Mouse (Mus musculus): Measurements from ENCODE around the gene Zfp281.

Gene Zfp281

GRCm38 (mm10) chr1:136624146-136625018 is at the start of gene Zfp281:
TSS of gene Zfp281 (plus strand) at chr1:136624901.
- DNase-seq: peak; percentile 95

- DNase-seq: no peak
Observed at GRCm38 (mm10) chr1:136577890-136578663, 46.6 kb upstream of the Zfp281 start.

DNA sequence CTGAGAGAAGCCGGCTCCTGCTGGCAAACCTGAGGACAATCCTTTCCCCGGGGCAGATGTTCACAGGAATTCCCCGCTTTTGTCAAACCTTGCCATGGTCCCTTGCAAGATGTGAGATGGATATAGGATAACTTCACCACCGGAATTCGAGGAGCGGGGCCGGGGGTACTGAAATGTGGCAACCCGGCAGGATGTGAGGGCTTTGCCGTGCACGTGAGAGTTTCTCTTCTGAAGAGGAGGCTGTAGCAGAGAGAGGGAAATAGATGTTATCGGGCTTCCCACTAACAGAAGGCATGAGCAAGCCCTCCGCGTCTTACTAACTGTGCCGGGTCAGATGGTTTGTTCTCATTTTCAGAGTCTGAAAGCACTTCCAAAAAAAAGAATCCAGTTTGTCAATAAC is 45.3 kb upstream of the Zfp281 start:
- DNase-seq: no peak

- no peak for DNase-seq
Observed at GRCm38 (mm10) chr1:136580266-136580665, 44.4 kb upstream of the Zfp281 start.

DNA sequence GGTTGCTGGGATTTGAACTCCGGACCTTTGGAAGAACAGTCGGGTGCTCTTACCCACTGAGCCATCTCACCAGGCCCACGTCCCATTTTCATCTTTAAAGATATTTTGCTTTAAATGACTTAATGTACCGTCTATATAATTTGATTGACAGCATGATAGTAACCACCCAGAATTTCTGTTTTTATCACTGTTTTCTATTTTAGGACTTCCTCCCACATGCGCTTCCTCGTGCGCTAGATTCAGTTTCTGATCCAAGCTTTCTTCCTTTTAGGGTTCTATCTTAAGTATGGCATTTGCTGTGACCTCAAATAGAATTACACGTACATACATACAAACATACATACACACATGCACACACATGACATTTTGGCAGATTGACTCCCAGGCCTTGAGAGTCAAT is 42.9 kb upstream of the Zfp281 start:
- DNase-seq: no peak

- no peak for DNase-seq
Observed at GRCm38 (mm10) chr1:136587761-136588405, 36.8 kb upstream of the Zfp281 start.

- no peak for DNase-seq
Observed at GRCm38 (mm10) chr1:136588908-136589307, 35.8 kb upstream of the Zfp281 start.

- no peak for DNase-seq
Observed at GRCm38 (mm10) chr1:136592741-136593140, 32.0 kb upstream of the Zfp281 start.

- no peak for DNase-seq
Observed at GRCm38 (mm10) chr1:136594235-136594850, 30.4 kb upstream of the Zfp281 start.

DNA sequence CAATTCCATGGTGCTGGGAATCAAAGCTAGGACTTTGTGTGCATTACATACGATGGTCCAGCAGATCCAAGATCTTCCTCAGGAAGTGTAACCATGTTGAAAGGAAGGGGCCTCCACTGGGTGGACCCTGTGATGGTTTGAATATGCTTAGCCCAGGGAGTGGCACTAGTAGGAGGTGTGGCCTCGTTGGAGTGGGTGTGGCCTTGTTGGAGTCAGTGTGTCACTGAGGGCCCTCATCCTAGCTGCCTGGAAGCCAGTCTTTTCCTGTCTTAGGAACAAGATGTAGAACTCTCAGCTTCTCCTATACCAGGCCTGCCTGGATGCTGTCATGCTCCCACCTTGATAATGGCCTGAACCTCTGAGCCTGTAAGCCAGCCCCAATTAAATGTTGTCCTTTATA is 27.9 kb upstream of the Zfp281 start:
- DNase-seq: no peak

DNA sequence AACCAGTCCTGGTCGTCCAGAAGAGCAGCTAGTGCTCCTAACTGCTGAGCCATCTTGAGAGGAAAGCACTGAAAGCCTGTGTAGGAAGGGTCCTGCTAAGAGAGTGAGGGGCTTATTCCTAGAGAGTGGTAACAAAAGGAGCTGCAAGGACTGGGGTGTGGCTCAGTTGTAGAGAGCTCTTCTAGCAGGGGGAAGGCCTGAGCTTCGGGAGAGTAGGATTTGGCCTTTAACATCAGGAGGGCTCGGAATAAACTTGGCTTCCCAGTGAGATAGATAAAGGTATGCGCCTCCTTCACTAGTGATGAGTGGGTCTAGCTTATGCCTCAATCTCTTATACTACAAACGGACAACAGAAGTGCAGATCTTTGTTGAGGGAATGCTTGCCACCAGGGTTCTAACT is 26.4 kb upstream of the Zfp281 start:
- DNase-seq: no peak

DNA sequence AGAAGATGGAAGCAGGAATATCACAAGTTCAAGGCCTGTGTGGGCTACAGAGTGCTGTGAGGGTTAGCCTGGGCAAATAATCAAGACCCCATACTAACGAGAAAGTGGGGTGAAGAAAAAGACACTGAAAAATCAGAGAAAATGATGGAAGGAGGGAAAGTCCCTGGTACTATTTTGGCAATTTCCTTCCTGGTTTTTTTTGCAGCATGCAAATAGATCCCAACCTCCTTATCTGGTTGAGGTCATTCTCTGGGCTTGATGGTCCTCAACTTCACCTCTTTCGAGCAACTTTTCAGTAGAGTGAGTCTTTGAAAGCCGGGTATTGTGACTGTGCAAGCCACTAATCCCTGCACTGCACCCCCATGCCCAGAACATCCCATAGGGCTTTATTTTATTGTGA is 24.6 kb upstream of the Zfp281 start:
- DNase-seq: no peak

DNA sequence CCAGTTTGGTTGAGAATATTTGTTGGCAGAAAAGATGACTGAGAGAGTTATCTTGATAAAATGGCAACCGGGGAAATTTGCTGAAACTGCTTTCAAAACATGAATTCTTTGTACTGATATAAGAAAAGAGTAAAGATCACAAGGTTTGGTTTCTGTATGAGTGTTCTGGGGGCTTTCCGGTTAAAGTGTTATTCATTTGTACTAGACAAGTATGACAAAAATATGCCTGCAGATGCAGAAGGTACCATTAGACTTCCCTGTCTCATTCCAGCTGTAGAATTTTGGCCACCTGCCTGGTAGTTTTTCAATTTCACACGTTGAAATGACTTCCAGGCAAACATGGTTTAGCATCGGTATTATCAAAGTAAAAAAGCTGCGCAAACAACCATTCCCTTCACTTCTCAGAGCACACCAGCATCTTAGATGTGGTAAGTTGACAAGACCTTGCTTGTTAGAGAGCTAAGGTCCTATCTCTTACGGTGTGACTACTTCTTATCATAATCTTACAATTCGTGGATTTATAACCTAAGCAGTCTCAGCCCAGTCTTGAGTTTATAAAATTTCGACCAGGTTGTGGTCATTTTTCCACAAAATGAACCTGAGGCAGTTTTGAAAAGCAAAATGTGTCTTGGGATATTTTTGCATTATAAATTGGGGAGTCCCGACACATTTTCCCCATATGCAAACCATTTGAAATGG is 23.9 kb upstream of the Zfp281 start:
- no peak for DNase-seq

DNA sequence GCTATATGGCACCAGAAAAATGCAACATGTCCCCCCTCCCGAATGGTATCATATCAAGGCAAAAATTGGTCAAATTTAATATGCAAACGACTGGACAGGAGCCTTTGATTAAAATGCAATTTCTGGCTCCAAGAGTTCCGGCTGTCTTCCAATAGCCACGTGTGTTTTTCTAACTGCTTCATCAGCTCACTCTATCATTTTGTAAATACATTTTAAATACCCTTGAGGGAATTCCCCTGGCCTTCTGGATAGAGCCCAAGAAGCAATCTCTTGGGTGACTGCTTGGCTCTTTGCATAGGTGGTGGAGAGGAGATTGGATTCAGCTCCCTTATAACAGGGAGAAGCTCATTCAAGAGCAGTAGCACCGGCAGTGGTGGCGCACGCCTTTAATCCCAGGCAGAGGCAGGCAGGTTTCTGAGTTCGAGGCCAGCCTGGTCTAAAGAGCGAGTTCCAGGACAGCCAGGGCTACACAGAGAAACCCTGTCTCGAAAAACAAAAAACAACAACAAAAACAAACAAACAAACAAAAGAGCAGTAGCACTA is 23.3 kb upstream of the Zfp281 start:
- DNase-seq: no peak

- no peak for DNase-seq
Observed at GRCm38 (mm10) chr1:136602303-136602702, 22.4 kb upstream of the Zfp281 start.

- no peak for DNase-seq
Observed at GRCm38 (mm10) chr1:136604190-136604589, 20.5 kb upstream of the Zfp281 start.

- no peak for DNase-seq
Observed at GRCm38 (mm10) chr1:136605790-136606189, 18.9 kb upstream of the Zfp281 start.

DNA sequence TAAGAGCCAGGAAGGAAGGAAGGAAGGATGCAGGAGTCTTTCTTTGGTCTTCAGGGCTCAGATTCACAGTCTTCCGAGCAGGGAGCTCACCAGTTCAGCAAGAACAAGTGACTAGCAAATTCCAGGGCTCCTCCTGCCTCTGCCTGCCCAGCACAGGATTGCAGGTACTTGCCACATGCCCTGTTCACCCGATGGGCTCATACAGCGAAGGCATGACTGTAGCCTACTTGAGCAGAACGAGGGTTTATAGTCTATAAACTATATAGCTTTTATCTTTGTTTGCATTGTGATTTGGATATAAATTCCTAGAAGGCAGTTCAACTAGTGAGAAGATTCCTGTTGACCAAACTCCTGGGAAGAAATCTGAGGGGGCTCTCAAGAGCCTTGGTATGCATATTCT is 18.4 kb upstream of the Zfp281 start:
- DNase-seq: no peak

DNA sequence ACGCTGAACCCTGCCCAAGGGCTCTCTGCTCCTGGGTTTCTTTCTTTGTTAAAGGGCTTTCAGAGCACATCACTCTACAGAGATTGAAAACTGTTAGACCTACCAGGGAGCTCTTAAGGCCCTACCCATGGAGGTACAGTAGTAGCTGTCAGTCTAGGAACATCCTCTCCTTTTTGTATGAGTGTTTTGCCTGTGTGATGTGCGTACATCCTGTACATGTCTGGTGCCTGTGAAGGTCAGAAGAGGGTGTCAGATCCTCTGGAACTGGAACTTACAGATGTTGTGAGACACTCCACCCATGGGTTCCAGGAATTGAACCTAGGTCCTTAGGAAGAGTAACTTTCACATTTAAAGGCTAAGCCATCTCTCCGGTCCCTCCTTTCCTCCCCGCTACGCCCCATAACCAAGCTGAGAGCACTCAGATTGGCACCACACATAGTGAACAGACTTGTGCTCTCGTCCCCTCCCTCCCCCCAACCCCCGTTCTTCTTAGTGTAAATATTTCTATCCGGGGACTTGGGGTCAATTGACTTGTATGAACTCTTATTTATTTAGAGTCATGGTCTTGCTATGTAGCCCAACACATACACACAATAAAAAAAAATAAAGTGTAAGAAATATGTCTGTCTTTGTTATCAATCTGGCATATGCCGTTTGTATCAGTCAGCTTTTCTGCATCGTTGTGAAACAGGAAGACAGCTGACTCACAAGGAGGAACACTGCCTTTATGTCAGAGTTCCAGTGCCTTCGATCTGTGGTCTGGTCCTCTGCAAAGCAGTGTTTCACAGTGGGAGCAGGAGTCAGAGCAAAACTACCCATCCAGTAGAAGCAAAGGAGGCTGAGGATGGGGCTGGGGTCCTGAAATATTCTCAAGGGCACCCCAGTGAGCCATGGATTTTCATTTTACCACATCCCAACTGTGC is 16.1 kb upstream of the Zfp281 start:
- no peak for DNase-seq

- no peak for DNase-seq
Observed at GRCm38 (mm10) chr1:136611803-136612202, 12.9 kb upstream of the Zfp281 start.

DNA sequence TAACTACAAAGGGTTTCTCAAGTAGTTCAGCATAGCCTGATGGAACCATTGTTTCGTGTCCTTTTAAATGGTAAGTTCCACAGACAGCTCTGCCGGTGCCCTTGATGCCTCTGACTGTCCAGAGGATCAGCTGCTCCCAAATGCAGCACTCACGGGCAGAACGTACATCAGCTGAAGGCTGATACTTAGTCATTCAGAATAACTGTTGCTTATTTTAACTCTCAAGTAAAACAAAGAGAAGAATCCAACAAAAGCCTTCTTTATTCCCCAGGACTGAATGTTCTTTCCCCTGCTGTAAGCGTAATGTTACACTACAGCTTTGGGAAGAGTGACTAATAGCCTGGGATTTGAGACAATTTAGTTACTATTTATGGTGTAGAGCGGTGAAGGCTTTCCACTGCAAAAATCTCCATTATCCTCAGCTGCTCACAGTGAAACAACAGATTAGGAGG is 11.4 kb upstream of the Zfp281 start:
- no peak for DNase-seq

Measured in right cerebral cortex, postnatal 25 days (tissue).